Mouse (Mus musculus) left cerebral cortex, postnatal 10 days (tissue): ENCODE results near the gene Mthfsd. TPM values are rescaled to one million over a fixed set of nuclear protein-coding genes. Genes with fewer than 3 reads are reported as not detected.
"Not testable (repeated sequence)": the region's sequence is repeated elsewhere in the genome, so short reads cannot be mapped to it uniquely, and the experiment has no call there.

Experiments used
- DNase-seq, 2 experiments: peaks; one replicate each; pipeline ENCODE4 v3.0.0; 2021 to 2022; ENCODE audit warnings: low spot score in 2 of 2, mixed read lengths in 1 of 2; ENCODE audit errors: extremely low spot score in 1 of 2
- intact Hi-C: fragments of 180-260 bp; cut with DNase I; formaldehyde crosslinking; loops from one replicate; pipeline ENCODE4 v1.15.1; 2025
- total RNA-seq, 2 experiments: library from RNA; stranded (reverse); gene quantifications; 2 replicates each; pipeline ENCODE4 v1.2.3; 2021

Gene Mthfsd
- total RNA-seq: 10 to 100 TPM; 26.5 to 30.1 TPM

GRCm38 (mm10) chr8:121107668-121108656, at the start of gene Mthfsd:
Gene Mthfsd (minus strand): TSS chr8:121108392.
- peak; percentile 98 to 99 for DNase-seq
- intact Hi-C loops: loop anchor here (1.0 kb wide), 1 partner anchor 406 kb away; no protein-coding TSS in a partner anchor

DNA sequence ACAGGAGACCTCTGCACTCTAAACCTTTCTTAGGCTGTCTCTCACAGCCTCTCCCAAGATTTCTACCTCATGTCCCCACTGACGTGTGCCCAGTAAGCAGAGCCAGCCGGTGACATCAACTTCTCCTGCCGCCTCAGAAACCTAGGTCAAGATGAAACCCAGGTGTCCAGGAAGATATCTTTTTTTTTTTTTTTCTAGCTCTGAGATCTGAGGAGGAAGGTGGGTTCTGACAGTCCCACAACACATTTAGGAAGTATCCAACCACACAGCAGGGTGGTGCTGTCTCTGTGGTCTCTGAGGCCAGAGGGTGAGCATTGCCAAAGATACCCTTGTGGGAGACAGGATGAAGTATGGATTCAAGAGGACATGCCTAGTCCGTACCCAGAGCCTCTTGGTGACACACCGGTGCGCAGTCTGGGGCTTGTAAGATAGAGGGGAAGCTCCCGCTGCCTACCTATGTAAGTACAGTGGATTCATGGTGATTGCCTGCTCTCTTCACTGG, 48.8 kb upstream of the Mthfsd start:
- no peak for DNase-seq
- intact Hi-C loops: no loop called here

- intact Hi-C loops: no loop called here
- DNase-seq: peak in 1 of 2 experiments; percentile 60
Measured at GRCm38 (mm10) chr8:121152394-121152793, 44.2 kb upstream of the Mthfsd start.

GRCm38 (mm10) chr8:121148573-121149083, 40.4 kb upstream of the Mthfsd start:
- intact Hi-C loops: no loop called here

GRCm38 (mm10) chr8:121145457-121146134, 37.4 kb upstream of the Mthfsd start:
- intact Hi-C loops: not testable (repeated sequence)

More at GRCm38 (mm10) chr8:121148573-121149083, 40.4 kb upstream of the Mthfsd start:
- DNase-seq: no peak

GRCm38 (mm10) chr8:121136856-121137255, 28.7 kb upstream of the Mthfsd start:
- intact Hi-C loops: no loop called here
- DNase-seq: no peak

More at GRCm38 (mm10) chr8:121145457-121146134, 37.4 kb upstream of the Mthfsd start:
- not testable (repeated sequence) for DNase-seq

GRCm38 (mm10) chr8:121134512-121134911, 26.3 kb upstream of the Mthfsd start:
- intact Hi-C loops: no loop called here
- DNase-seq: no peak

- DNase-seq: no peak
- intact Hi-C loops: no loop called here
Measured at GRCm38 (mm10) chr8:121134102-121134501, 25.9 kb upstream of the Mthfsd start.

DNA sequence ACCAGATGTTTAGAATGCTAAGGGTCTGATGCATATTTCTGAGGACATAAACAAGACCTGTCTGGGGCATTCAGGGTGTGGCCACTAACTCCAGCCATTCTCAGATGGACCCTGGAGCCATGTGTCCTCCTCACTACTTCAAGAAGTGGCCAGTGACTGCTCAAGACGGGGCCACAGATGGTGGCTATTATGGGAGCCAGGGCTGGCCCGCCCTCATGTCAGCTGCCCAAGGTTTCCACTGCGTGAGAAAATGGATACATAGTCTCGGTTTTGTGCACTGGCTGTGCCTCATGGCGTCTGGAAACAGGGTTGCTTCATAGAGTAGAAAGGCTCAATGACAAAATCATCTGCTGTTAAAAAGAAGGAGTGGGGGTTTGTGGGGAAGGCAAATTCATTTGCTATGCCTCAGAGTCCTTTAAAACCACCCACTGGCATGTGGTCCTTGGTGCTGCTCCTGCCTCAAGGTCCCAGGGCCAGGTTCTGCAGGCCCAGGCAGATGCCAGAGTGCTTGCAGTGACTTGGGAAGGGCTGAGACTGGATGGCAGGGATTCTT, 24.8 kb upstream of the Mthfsd start:
- DNase-seq: no peak
- intact Hi-C loops: no loop called here

GRCm38 (mm10) chr8:121130522-121130921, 22.3 kb upstream of the Mthfsd start:
- intact Hi-C loops: no loop called here
- DNase-seq: peak in 1 of 2 experiments; percentile 50

DNA sequence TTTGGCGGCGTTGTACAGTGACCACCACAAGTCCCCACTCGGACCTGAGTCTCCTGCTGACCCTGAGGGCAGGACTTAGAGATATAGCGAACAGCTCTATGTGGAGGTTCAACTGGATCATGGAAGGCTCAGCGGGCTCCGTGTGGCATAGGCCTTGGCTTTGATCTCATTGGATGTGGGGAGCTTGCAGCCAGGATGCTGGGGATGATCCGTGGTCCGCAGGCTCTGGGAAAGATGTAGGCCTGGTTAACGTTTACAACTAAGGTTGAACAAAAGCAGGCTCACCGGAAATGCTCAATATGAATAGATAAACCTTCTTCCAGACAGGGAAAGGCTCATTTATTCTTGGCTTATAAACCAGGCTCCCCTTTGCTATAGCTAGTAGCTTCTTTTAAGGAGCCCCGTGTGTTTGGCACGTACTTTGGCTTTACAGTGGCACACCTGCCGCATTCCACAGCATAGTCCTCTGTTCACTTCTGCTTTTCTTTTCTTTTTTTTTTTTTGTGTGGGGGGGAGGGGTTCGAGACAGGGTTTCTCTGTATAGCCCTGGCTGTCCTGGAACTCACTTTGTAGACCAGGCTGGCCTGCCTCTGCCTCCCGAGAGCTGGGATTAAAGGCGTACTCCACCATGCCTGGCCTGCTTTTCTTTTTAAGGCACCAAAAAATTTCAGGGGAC, 21.2 kb upstream of the Mthfsd start:
- DNase-seq: no peak
- intact Hi-C loops: loop anchor here (10.0 kb wide), 1 partner anchor 155 kb away; no protein-coding TSS in a partner anchor

DNA sequence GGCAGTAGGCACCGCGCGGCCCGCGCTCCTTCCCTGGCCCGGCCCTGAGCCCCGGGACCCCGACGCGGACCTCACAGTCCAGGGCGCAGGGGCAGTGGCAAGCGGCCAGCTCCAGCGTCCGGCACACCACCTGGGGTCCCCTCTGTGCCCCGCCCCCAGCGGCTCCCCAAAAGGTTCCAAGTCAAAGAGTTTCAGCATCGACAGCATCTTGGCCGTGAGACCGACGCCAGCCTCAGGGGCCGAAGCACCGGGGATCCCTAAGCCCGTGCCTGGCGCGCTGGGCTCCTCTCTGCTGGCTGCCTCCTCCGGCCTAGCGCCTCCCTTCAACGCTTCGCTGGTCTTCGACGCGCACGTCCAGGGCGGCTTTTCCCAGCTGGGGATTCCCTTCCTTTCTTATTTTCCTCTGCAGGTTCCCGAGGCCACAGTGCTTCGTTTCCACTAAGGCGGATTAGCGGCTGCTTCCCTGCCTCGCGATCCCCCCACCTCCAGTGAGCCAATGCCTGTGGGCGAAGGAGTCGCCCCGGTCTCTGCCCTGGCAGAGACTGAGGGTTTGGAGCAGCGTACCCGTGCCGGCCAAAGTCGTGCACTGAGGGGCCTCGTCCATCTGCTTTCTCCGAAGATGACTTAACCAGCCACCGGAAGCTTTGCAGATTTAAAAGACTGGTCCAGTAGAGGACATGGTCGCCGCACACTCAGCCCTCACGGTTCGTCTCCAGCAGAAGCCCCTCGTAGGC, 20.5 kb upstream of the Mthfsd start:
- intact Hi-C loops: loop anchor here (10.0 kb wide), 1 partner anchor 156 kb away; no protein-coding TSS in a partner anchor

GRCm38 (mm10) chr8:121127756-121128375, 19.7 kb upstream of the Mthfsd start, which contains the start of gene Foxl1:
Gene Foxl1 (plus strand): TSS chr8:121127940.
- DNase-seq: peak in 1 of 2 experiments; percentile 43
- intact Hi-C loops: loop anchor here (10.0 kb wide), 1 partner anchor 157 kb away; no protein-coding TSS in a partner anchor

More for the DNA sequence above, 20.5 kb upstream of the Mthfsd start:
- DNase-seq: peak in 1 of 2 experiments; percentile 43

DNA sequence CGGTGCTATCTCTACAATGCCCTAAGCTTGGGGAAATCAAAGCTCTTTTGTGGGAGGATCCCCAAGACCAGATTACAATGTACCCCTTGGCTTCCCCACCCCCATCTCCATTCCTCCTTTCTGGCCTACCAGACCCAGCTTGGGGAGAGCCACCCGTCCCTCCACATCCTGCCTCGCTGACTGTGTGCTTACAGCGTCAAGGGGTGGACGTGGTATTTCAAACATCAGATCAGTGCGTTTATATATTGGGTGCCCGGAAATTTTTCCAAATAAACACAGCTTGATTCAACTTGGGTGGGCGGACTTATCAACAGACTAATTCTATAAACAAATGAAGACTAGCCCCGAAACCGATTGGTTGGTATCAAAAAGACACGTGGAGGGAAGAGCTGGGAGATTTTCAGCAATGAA, 19.1 kb upstream of the Mthfsd start:
- intact Hi-C loops: loop anchor here (10.0 kb wide), 1 partner anchor 158 kb away; no protein-coding TSS in a partner anchor

GRCm38 (mm10) chr8:121126694-121127093, 18.5 kb upstream of the Mthfsd start:
- intact Hi-C loops: loop anchor here (10.0 kb wide), 1 partner anchor 158 kb away; no protein-coding TSS in a partner anchor

More for the DNA sequence above, 19.1 kb upstream of the Mthfsd start:
- no peak for DNase-seq

GRCm38 (mm10) chr8:121126191-121126590, 18.0 kb upstream of the Mthfsd start:
- intact Hi-C loops: loop anchor here (10.0 kb wide), 1 partner anchor 159 kb away; no protein-coding TSS in a partner anchor
- no peak for DNase-seq

More at GRCm38 (mm10) chr8:121126694-121127093, 18.5 kb upstream of the Mthfsd start:
- DNase-seq: no peak
